Mouse (Mus musculus) neutrophil, adult 5-6 weeks (primary cell): Measurements from ENCODE around the gene Gm30191. TPM values are rescaled to one million over a fixed set of nuclear protein-coding genes. Genes with fewer than 3 reads are reported as not detected.

ENCODE experiments used
- ATAC-seq: fragments of 151-379, 151-347 bp; 2 replicates; pipeline ENCODE4 v1.8.0; 2017; ENCODE audit warnings: mild to moderate bottlenecking, moderate TSS enrichment; ENCODE audit not compliant: insufficient number of reproducible peaks, poor library complexity, low FRiP score, severe bottlenecking; ENCODE audit errors: extremely low read depth
- total RNA-seq: library from RNA; stranded (forward); fragments of 200-1000 nt; gene quantifications from 2 replicates; pipeline ENCODE4 v1.2.3, GENCODE M21; 2017

The Gm30191 gene
- total RNA-seq, 1 experiment from 2014 or later = not detected

DNA sequence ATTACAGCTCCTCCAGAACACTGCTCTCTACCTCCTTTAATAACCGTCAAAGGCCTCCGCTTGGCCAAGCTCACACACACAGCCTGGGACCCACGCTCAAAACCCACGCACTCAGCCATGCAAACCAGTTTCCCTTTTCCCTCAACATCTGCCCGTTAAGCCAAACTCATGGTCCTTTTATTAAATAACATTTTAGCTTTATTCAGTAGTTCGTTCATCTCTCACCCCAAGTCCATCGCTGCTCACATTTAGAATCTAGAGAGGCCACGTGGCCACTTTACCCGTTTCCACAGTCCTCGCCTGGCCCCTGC lies 4.2 kb downstream of the Gm30191 start:
- ATAC-seq = no peak

GRCm38 (mm10) chr4:134251241-134252130 lies 4.8 kb downstream of the Gm30191 start:
- no peak for ATAC-seq

GRCm38 (mm10) chr4:134252131-134252910 lies 5.6 kb downstream of the Gm30191 start:
- no peak for ATAC-seq

DNA sequence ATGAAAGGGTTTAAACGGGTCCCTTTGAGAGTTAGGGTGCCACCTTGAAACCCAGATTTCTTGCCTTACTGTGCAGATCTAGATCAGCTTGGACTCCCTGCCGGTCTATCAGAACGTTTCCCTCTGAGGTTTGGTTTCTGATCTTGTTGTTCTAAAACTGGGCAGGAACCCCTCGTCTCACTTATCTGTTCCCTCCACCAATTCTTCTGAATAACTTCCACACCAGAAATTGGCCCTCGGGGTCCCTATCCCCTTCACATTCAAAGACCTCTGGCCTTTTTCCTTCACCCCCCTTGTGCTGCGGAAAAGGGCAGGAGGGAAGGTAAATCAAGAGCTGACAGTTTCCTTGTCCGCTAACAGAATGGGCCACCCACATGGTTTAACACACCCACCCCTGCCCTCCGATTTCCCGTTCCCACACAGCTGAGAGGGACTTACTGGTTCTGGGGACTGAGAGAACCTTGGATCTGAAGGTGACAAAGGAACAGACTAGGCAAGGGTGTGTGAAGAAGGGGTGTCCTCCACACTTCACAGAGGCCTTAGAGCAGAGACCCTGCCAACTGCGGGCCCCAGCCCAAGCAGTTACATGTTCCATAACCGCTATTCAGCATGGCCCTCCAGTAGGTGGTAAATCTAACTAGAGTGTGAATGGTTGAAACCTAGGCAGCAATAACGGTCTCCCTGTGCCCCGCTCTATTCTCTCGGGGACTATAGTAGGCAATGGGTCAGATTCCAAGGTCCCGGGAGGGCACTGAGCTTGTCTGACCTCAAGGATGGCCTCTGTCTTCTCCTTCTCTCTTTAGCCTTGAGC lies 6.4 kb downstream of the Gm30191 start:
- ATAC-seq = no peak

GRCm38 (mm10) chr4:134253722-134254324 lies 7.1 kb downstream of the Gm30191 start, which contains the start of gene Grrp1:
Gene Grrp1 (minus strand): TSS chr4:134254106.
- no peak for ATAC-seq

DNA sequence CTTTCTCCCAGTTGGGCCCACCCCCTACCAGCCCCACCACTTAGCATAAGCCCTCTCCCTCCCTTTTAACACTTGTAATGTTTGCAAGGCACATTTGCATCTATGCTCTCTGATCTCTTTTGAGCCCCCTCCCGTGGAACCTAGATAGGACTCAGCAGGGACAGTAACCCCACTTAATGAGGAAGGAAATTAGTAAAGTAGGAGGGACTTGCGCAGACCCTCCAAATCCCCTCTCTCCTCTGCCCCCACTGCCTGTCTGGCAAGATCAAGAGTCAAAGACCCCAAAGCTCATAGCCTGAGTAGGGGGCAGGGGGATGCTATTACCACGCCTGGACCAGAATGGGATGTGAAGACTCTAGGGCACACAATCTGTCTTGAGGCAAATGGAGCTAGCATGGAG lies 8.1 kb downstream of the Gm30191 start:
- no peak for ATAC-seq

DNA sequence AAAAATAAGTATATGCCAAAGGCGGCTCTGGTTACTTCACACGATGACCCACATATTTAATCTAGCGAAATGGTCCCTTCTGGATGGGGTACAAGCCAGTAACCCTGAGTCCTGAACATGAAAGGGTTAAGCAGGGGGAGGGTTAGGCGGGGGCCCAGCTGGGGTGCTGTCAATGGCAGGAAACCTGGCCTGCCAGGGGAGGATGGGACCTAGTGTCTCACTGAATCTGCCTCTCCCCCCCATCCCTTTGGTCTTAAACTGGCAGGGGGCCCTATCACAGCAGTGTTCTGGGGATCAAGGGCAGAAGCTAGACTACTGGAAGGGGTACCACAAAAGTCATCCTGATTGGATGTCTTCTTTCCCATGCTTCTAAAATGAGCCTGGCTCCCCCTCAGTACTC lies 9.1 kb downstream of the Gm30191 start:
- no peak for ATAC-seq

GRCm38 (mm10) chr4:134256407-134257197 lies 9.9 kb downstream of the Gm30191 start:
- ATAC-seq = no peak

DNA sequence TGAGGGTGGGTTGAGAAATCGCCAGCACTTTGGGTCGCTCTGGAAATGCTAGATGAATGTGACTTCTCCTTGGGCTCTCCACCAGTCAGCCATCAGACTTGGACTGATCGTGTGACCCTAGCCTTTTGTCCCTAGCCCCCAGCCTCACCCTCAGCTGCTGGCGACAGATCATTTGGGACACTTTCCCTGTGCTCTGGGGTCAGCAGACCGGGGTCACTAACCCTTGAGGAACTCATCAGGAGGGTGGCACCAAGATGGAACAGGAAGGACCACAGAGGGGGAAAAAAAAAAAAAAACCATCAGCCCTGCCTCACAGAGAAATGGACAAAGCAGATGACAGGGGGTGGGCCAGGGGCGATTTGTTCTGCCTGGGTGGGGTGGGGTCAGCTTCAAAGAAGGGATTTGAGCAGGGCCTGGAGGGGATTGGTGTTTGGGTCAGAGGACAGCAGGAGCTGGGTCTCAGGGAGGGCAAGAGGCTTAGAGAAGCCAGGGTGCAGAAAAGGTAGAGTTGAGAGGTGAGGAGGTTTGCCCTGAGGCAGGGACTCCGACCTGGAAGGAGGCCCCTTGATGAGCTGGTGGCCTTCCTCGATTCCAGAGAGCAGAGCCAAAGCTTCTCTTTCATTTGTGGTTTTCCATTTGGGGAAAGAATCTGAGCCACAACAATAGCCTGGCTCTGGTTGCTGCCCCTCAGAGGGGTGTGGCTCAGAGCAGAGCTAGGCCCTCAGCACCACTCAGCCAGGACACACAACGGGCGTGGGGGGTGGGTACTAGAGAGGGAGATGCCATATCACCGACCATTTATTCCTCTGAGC lies 10.7 kb downstream of the Gm30191 start:
- no peak for ATAC-seq

DNA sequence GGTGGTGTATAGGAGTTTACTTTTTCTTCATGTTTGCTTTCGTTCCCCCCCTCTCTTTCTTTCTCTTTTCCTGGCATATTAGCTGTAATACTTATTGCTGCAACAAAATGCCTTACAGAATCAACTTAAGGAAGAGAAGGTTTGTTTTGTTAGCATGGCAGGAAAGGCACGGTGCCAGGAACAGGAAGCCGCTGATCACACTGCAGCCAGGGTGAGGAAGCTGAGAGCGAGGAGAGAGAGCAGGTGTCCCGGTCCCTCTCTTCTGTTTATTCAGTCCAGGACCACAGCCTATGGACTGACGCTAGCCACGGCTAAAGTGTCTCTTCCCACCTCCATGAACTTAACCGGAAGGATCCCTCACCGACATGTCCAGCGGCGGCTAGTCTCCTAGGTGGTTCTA lies 11.6 kb downstream of the Gm30191 start:
- no peak for ATAC-seq

GRCm38 (mm10) chr4:134263191-134263590 lies 16.5 kb downstream of the Gm30191 start:
- ATAC-seq = no peak

DNA sequence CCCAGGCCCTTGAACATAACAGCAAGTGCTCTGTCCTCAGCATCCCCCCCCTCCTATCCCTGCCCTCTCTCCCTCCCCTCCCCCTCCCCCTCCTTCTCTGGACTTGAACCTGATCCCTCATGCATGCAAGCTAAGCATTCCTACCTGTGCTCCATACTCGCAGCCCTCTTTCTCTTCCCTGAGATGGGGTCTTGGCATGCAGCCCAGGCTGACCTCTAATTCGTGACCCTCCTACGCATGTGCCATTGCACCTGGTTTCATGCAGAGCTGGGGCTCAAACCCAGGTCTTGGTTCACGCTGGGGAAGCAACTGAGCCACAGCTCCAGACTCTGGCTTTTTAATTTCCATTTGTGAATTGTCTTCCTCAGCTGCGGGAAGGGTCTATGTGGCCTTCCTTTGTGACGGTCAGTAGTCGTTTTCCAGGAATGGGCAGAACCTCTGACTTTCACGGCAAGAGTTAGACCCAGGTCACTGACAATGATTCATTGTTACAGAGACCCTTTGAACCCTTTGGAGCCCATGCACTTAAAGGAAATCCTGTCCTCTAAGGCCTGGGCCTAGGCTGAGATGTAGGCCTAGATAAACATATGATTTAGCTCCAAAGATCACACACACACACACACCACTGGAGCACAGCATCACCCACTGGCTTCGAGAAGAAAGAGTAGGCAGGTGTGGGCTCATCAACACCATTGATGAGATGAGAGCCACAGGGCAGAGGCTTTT lies 19.3 kb downstream of the Gm30191 start:
- ATAC-seq = no peak

DNA sequence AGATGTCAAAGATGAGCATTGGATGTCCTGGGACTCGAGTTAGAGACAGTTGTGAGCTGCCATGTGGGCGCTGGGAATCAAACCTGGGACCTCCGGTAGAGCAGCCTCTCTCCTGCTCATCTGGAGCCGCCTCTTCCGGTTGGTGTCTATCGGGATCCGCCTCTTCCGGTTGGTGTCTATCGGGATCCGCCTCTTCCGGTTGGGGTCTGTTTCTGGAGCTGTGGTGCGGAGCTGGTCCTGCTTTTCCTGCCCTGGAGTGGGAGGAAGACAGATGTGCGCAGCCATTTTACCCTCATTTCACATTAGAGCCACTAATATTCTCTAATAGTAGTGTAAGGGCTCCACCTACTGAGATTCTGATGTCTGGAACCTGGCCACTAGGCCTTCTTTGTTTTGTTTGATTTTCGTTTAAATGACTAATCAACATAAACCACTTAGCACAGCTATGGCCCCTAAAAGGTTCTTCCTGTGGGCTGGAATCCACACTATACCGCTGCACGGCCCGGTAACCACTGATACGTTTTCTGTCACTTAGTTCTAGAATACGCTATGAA lies 21.4 kb downstream of the Gm30191 start:
- no peak for ATAC-seq

- ATAC-seq = peak; percentile 32; the same call in 1 of the 2 replicates
Observed at GRCm38 (mm10) chr4:134269622-134270021, 22.9 kb downstream of the Gm30191 start.

DNA sequence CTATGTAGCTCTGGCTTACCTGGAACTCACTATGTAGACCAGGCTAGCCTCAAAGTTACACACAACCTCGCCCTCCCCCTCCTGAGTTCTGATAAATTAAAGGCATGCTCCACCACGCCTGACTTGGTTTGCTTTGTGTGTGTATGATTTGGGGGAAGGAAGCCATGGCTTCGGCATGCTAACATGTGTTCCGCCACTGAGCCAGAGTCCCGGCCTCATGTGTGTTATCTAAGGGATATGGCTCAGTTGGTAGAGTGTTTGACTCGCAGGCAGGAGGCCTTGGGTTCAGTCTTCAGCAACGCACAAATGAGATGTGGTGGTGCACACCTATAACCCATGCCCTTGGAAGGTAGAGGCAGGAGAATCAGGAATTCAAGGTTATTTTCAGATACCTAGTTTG lies 25.2 kb downstream of the Gm30191 start:
- ATAC-seq = no peak

GRCm38 (mm10) chr4:134272731-134273416 lies 26.1 kb downstream of the Gm30191 start:
- no peak for ATAC-seq
